Mouse (Mus musculus): ENCODE data around the gene Eloa. TPM values are rescaled to one million over a fixed set of nuclear protein-coding genes. Genes with fewer than 3 reads are reported as not detected.
A peak's percentile ranks its signal among the peaks of the same experiment; 100 is the strongest.
"Not testable (repeated sequence)": the region's sequence is repeated elsewhere in the genome, so short reads cannot be mapped to it uniquely, and the experiment has no call there.

Gene Eloa
- total RNA-seq, 2 experiments from 2014 or later = 45.3 to 50.6 TPM

- no peak for DNase-seq
Observed at GRCm38 (mm10) chr4:135984556-135984955, 37.0 kb downstream of the Eloa start.

DNA sequence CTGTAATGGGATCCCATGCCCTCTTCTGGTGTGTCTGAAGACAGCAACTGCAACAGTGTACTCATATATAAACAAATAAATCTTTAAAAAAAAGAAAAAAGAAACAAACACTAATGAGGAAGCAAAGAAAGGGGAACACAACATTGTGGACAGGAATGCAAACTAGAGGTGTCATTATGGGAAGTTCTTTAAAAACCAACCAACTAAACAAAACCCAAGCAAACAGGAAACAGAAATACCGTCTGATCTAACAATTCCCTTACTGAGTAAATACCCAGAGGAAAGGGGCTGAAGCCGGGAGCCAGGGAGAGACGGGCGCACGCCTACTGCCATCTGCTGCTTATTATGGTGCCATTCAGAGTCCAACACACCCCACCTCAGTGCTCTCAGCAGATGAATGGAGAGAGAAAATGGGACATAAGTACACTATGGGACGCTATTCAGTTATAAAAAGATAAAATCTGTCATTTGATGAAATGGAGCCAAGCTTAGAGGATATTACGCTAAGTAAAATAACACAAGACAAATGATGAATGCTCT is 40.0 kb downstream of the Eloa start:
- no peak for DNase-seq

- not testable (repeated sequence) for DNase-seq
Observed at GRCm38 (mm10) chr4:135980223-135980622, 41.3 kb downstream of the Eloa start.

GRCm38 (mm10) chr4:135976146-135976545 is 45.4 kb downstream of the Eloa start:
- DNase-seq = no peak

- no peak for DNase-seq
Observed at GRCm38 (mm10) chr4:135972911-135973811, 48.4 kb downstream of the Eloa start.

GRCm38 (mm10) chr4:135972556-135972906 is 49.0 kb downstream of the Eloa start, which contains the start of gene Lypla2:
Lypla2 (minus strand) TSS chr4:135972626.
- peak; percentile 88 for DNase-seq

DNA sequence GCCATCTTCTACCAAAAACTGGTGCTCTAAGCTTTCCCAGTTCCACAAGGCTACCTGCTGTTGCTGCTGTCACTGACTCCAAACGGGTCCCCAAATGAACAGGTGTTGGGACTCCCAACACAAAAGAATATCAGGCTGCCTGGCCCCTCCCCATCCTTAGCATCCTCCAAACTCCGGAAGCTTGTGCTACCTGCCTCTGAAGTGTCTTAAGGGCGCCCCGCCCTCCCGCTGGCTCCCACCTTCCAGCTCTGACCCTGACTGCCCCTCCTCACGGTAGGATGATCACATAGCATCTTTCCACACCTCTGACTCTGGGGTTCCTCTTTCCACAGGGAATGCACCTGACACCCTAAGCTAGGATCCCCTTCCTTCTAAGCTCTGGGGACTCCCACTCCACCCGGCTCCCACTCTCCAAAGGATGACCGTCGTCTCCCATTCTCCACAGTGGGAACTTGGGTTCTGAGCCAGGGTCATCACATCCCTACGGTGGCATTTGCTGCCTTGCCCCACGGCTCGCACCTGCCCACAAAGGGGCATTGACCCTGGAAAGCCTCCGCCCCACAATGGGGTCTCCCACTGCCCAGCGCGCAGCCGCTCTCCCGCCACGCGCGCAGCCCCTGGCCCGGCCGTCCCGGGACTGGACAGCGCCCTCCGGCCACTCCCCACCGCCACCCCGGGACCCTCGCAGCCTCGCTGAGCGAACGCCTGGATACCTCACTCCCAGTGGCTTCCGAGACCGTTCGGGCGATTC is 49.6 kb downstream of the Eloa start:
- DNase-seq = no peak

GRCm38 (mm10) chr4:135970585-135970984 is 51.0 kb downstream of the Eloa start:
- DNase-seq = no peak

GRCm38 (mm10) chr4:135969070-135969750 is 52.4 kb downstream of the Eloa start:
- no peak for DNase-seq

- no peak for DNase-seq
Observed at GRCm38 (mm10) chr4:135968271-135968869, 53.2 kb downstream of the Eloa start.

- no peak for DNase-seq
Observed at GRCm38 (mm10) chr4:135967086-135967760, 54.3 kb downstream of the Eloa start.

DNA sequence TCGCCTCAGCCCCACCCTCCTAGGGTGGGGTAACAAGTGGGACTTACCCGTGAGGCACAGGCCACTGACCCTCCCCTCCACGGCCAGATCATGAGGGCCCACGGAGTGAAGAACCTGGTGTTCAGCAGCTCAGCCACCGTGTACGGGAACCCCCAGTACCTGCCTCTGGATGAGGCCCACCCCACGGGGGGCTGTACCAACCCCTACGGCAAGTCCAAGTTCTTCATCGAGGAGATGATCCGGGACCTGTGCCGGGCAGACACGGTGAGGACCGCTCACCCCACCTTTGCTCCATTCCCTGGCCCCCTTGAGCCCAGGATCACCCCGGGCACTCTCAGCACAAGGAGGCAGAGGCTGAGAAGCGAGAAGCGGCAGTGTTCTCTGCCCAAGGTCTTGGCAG is 55.3 kb downstream of the Eloa start:
- no peak for DNase-seq

DNA sequence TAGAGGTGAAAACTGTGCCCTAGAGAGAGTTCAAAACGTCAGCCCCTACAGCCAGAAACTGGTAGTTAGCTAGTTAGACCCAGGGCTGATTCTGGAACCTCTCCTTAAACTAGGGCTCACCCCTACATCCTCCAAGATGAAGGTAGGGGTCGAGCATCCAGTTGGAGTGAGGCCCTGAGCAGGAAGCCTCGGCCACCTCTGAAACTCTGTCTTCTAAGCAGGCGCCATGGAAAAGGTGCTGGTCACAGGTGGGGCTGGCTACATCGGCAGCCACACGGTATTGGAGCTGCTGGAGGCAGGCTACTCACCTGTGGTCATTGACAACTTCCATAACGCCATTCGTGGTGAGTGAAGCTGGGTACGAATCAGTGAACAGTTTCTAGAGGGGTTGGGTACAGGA is 56.5 kb downstream of the Eloa start:
- no peak for DNase-seq

DNA sequence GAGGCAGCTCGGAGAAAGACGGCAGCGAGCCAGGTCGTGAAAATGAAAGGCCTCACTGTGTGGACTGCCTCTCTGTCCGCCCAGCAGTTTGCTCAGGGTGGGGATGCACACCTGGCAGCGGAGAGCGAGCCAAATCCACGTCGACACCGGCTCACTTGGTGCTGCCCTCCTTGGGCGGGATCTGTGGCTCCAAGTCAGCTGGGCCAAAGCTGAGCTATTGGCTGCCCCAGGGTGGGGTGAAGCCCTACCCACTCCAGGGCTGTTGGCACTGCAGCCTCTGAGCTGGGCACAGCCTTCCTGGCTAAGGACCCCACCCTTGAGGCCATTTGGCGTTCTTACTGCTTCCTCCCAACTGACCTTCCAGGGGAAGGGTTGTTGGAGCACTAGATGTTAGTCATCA is 57.1 kb downstream of the Eloa start:
- DNase-seq = peak; percentile 58

DNA sequence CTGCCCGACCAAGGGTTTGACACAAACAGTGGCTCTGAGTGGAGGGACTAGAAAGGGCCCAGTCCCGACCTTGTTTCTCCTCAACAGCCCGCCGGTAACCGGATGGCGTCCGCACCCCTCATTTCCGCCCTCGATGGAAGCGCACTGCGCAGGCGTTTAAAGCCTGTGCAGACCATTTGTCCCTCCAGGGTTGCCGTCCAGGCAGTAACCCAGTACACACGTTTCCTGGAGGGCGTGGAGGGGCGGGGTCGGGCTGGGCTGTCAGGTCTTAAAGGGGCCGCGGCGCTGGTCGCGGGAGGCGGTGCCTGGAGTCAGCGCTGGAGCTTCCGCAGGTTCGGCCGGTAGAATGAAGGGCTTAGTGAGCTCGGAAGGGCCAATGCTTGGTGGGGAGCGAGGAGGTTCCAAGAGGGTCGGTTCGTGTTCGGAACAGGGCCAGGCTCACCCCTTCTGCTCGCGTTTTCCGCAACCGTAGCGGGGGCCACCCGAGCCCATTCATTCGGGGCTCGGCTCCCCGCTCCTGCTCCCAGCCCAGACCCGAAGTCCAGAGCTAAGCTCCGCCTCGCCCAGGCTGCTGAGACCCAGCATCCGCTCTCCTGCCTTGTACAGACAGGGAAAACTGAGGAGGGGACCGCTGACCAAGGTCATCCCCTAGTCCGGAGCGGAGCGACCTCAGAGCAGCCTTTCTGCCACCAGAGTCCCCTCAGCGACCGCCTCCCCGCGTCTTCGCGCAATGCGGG is 57.9 kb downstream of the Eloa start, which contains the start of gene Gale:
Gale (plus strand) TSS at position 271 of the 737 bp plus-strand sequence.
- DNase-seq = peak; percentile 95

DNA sequence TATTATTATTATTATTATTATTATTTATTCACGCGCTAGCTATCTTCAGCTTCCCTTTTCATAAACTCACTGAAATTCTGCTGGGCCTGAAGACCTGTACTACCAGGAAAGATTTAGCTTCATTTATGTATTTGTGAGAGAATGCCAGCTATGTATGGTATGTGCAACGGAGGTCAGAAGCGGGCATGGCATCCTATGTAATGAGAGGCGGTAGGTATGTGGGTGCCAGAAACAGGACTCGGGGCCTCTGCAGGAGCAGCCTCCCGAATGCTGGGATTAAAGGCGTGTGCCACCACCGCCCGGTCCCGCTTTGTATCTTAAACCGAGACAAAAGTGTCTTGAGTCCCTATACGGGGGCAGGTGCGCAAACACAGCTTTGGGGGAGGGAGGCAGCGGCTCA is 58.6 kb downstream of the Eloa start:
- no peak for DNase-seq

DNA sequence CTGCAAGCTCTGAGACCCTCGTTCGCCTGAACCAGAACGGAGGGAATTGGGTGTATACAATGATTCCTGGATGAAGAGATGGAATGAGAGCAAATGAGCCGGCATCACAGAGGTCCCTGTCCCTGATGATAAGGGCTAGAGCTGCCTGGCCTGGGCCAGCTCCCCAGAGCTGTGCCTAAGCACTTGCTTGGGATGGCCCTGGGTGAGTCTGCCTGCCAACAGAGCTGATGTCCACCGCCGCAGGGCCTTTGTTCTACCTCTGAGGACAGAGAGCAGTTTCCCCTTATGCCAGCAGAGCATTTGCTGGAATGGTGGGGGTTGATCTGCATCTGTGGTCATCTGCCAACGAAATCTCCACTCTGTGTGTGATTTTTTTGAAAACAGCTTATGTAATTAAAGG is 59.4 kb downstream of the Eloa start:
- DNase-seq = no peak

GRCm38 (mm10) chr4:135961709-135962108 is 59.9 kb downstream of the Eloa start:
- no peak for DNase-seq

DNA sequence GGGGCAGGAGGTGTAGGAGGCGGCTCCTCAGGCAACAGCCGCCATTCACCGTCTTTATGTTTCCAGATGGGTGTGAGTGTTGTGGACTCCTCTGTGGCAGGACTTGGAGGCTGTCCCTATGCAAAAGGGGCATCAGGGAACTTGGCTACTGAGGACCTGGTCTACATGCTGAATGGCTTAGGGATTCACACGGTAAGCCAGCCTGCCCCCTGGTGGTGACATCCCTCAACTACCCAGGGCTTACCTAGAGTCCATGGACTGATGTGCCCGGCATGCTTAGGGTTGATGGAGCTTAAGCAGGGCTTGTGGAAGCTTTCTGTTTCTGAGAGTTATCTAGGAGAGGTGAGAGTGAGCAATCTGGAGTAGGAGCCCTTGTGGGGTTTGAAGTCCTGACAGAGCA is 60.8 kb downstream of the Eloa start:
- DNase-seq = no peak

- no peak for DNase-seq
Observed at GRCm38 (mm10) chr4:135958354-135958753, 63.2 kb downstream of the Eloa start.

DNA sequence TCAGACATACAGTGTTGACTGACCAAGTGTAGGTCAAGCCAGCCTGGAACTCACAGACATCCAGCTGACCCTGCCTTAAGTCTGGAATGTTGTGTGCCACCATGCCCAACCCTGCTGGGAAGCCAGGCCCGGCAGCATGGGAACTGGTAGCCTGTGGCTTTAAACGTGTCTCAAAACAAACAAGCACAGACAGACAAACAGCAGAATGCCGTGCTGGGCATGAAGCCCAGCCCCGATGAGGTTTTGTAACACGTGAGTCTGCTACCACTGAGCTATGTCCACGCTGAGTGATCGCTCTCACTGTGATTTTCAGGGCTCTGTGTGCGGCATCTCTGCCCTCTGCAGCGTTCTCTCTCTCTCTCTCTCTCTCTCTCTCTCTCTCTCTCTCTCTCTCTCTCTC is 65.7 kb downstream of the Eloa start:
- DNase-seq = no peak
